Mouse (Mus musculus) neural tube, embryonic 14.5 days (tissue): ENCODE measurements around the gene Entpd7. TPM values are rescaled to one million over a fixed set of nuclear protein-coding genes. Genes with fewer than 3 reads are reported as not detected.
A peak's percentile ranks its signal among the peaks of the same experiment; 100 is the strongest.

Source experiments
- ATAC-seq: fragments of 200-750 bp; cut with Nextera tagmentation; 2 replicates; pipeline ENCODE4 v1.8.0; 2017; ENCODE audit warnings: low read depth, mild to moderate bottlenecking, moderate TSS enrichment, moderate library complexity
- H3K27ac ChIP-seq: fragments of 300-500 bp; sonication (generic); 2 replicates; pipeline ENCODE4 v1.5.1; 2014; ENCODE audit warnings: low read depth, mild to moderate bottlenecking, control low read depth, low read length, moderate library complexity, mixed read lengths
- H3K27me3 ChIP-seq: fragments of 300-500 bp; sonication (generic); 2 replicates; pipeline ENCODE4 v1.6.1; 2014; ENCODE audit warnings: low read length; ENCODE audit not compliant: control insufficient read depth, insufficient read depth
- H3K36me3 ChIP-seq: fragments of 300-500 bp; sonication (generic); 2 replicates; pipeline ENCODE4 v1.6.1; 2014; ENCODE audit warnings: low read length, mixed read lengths; ENCODE audit not compliant: control insufficient read depth, insufficient read depth
- H3K4me1 ChIP-seq: fragments of 300-500 bp; sonication (generic); 2 replicates; pipeline ENCODE4 v1.6.1; 2014; ENCODE audit warnings: low read length; ENCODE audit not compliant: control insufficient read depth, insufficient read depth
- H3K4me2 ChIP-seq: fragments of 300-500 bp; sonication (generic); 2 replicates; pipeline ENCODE4 v1.6.1; 2014; ENCODE audit warnings: mild to moderate bottlenecking, low read depth, low read length, control low read depth
- H3K4me3 ChIP-seq: fragments of 300-500 bp; sonication (generic); 2 replicates; pipeline ENCODE4 v1.5.1; 2014; ENCODE audit warnings: low read depth, low read length, control low read depth, mixed read lengths
- H3K9ac ChIP-seq: fragments of 300-500 bp; sonication (generic); replicated peaks from 2 replicates; pipeline ENCODE4 v1.6.1; 2014; ENCODE audit warnings: low read depth, mild to moderate bottlenecking, control low read depth, low read length, mixed read lengths
- H3K9me3 ChIP-seq: fragments of 300-500 bp; sonication (generic); 2 replicates; pipeline ENCODE4 v1.6.1; 2016; ENCODE audit warnings: low read length; ENCODE audit not compliant: control insufficient read depth
- WGBS: fragments of 180-500 bp; shearing (Covaris S2); extraction: QIAGEN DNeasy Blood & Tissue Kit; methylation state at CpG from one replicate; pipeline ENCODE4 v1.1.7; 2014; 5-methylcytosine and 5-hydroxymethylcytosine counted together
- polyA plus RNA-seq: library from polyadenylated mRNA; unstranded; fragments of >200 nt; fragmentation: Nextera tagmentation; extraction: Ambion mirVana; gene quantifications from 2 replicates; pipeline ENCODE4 v1.2.1, GENCODE M21; 2014

Entpd7 gene
- polyA plus RNA-seq, 1 experiment from 2014 or later, result 14.5 TPM

DNA sequence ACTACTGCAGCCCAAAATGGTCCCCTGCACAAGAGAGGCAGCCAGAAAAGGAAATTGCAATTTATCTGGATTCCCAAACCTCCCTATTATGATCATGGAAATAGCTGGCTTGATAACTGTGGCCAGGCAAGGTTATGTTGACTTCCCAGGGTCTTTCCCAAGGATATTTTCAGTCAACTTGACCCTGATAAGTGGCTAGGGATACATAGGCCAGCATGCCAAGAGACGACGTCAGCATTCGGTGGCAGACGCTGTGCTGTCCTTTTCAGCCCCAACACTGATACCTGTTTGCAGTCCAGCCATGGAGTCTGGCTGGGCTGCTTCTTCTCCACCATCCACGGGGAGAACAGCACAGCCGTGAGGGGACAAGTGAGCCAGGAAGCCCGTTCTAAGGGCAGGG is 18.4 kb upstream of the Entpd7 start:
- H3K27me3 ChIP-seq, result no peaks in the 10 kb centered on the region
- H3K4me3 ChIP-seq, result no peak overlapping the region
- ATAC-seq, result no peak
- 86% methylated on average over 7 of the region's 7 CpGs for WGBS
- H3K4me2 ChIP-seq, result no peak overlapping the region
- no peak overlapping the region for H3K27ac ChIP-seq
- H3K4me1 ChIP-seq, result peaks cover 9% of the 10 kb centered on the region; the same call in 1 of the 2 replicates
- peaks cover 5% of the 10 kb centered on the region; the same call in 1 of the 2 replicates for H3K36me3 ChIP-seq
- H3K9me3 ChIP-seq, result no peaks in the 10 kb centered on the region
- no peak overlapping the region for H3K9ac ChIP-seq

DNA sequence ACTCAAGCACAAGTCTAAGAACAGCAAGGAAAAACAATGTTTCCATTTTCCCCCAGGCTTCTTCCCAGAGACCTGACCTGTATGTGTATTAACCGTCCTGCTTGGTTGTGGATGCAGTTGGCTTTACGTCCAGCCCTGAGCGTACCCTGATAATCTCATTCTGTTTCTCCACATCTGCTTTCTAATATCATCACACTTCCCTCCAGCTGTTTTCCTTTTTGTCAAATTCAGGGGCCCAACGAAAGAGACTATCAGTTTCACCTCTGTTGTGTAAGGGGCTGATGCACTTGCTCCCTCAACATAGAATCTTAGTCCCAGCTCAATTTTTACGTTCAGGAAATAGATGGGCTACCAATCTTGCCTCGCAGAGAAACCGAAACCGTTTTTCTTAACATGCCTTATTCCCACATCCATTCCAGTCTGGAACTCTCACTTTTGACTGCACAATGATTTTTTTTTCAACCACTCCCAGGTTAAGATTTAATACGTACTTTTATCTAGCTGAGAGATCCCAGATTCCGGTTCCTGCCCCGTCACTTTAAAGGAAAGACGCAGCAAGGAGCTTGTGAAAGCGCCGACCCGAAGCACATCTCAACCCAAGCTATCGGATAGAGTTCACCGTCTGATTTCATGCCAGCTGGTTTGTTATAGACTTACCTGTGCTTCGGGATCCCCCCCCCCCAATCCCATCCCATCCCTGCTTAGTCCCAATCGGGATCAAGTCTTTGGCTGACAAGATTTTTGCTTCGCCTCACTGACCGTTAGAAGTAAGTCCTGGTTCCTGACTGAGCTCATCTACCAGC is 15.8 kb upstream of the Entpd7 start:
- Histone ChIP-seq H3K4me3 (peak overlapping the region; percentile 62), H3K27ac (no peak overlapping the region), H3K9me3 (no peaks in the 10 kb centered on the region), H3K36me3 (no peaks in the 10 kb centered on the region), H3K9ac (peak overlapping the region; percentile 83), H3K4me2 (peak overlapping the region; percentile 70), H3K4me1 (peaks cover 9% of the 10 kb centered on the region; the same call in 1 of the 2 replicates), H3K27me3 (no peaks in the 10 kb centered on the region)
- 14% methylated on average over 21 of the region's 21 CpGs for WGBS
- ATAC-seq, result no peak

DNA sequence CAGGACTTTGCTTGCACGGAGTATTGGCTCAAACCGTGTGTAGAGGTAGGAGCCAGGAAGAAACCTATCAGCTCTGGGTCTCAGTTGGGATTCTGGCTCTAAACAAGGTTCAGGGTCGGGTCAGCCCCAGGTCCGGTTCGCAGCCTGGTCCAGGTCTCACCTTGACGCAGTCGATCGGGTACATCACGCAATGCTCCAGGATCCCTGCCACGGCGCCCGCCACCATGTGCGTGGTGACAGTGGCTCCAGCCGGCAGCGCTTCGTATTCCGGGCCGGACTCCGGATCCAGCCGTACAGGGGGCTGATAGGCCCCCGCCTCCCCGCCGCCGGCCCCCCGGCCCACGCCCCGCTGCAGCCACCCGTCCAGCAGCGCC is 15.2 kb upstream of the Entpd7 start:
- Histone ChIP-seq H3K27me3 (no peaks in the 10 kb centered on the region), H3K4me2 (peak overlapping the region; percentile 70), H3K4me3 (peak overlapping the region; percentile 62), H3K36me3 (no peaks in the 10 kb centered on the region), H3K4me1 (peaks cover 9% of the 10 kb centered on the region; the same call in 1 of the 2 replicates), H3K9me3 (no peaks in the 10 kb centered on the region), H3K9ac (peak overlapping the region; percentile 83), H3K27ac (peak overlapping the region; percentile 66; the same call in 1 of the 2 replicates)
- WGBS, result 1% methylated on average over 28 of the region's 29 CpGs
- peak; percentile 18 for ATAC-seq

DNA sequence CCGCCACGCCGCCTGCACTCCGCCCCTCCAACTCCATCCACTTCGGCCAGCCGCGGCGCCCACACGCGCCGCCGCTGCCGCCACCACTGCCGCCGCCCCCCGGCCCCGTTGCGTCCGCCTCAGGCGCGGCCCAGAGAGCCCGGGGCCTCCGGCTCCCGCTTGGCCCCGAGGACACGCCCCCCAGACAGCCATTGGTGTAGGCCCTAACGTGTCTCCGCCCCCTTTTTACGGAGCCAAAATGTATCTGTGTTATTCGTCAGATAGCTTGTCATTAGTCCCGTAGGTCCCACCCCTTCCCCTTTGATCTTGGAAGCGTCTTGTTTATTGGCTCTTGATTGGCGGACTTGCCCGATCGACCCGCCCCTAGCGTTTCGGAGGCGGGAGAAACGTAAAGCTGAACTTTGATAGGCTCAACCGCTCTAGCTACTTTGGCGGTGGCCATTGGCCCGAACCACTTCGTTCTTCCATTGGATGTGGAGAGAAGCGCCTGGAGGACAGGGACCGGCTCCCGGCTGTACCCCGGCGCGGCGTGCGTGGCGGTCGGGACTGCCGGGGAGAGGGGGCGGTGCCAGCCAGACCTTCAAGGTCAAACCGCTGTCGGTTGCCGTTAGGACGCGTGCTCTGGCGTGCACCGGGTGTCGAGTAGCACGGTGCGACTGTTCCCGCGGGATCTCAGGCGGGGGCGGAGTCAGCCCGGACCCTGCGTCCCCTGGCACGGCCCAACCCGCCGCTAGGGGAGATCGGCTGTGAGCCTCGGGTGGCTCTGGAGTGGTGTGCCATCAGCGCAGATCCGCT is 14.5 kb upstream of the Entpd7 start, which contains the start of gene Slc25a28:
Gene Slc25a28, minus strand, starts transcription at position 152 of the 795 bp plus-strand sequence.
- peak within 1 kb of the TSS; percentile 83 for H3K9ac ChIP-seq
- H3K9me3 ChIP-seq, result no peaks in the 10 kb centered on the region
- H3K27me3 ChIP-seq, result no peaks in the 10 kb centered on the region
- H3K4me1 ChIP-seq, result peaks cover 9% of the 10 kb centered on the region; the same call in 1 of the 2 replicates
- H3K27ac ChIP-seq, result peak within 1 kb of the TSS; percentile 94
- H3K36me3 ChIP-seq, result no peaks in the 10 kb centered on the region
- H3K4me3 ChIP-seq, result peak within 1 kb of the TSS; percentile 62
- under 1% methylated on average over 70 of the region's 79 CpGs for WGBS
- H3K4me2 ChIP-seq, result peak within 1 kb of the TSS; percentile 74
- peak; percentile 97 for ATAC-seq

DNA sequence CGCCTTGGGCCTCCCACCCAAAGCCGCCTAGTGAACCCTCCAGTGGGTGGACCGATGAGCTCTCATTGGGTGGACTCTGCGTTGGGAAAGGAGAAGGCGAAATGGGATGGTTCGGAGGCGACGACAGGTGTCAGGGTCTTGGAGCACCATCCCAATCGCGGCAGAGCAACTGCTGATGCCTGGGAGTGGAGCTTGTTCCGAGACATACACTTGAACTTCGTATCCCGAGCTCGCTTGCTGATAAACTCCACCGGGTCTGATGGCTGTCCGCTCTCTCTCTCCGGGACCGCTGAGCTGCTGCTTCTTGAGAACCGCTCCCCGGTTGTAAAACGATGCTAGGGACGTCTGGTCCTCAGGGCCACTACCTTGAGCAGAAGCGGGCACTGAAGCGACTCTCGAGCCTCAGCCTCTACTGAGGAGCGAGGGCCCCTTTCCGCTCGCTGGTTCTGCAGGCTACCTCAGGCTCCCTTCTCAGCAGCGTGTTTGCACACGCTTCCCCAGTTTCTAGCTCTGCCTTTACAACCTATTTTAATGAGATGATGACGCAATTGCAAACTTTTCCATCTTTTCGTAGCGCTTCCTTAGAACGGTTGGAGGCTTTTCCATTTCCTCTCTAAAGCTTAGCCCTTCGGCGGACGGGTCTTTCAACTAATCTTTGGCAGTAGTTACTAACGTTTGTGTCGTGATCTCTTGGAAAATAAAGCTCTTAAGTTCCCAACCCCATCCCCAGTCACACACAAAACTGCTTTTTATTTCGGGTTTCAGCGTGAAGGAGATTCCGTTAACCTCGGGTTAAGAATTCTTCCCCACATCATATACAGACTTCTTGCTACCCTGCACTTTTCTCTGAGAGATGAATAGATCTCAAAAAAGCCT is 13.7 kb upstream of the Entpd7 start:
- WGBS, result 2% methylated on average over 43 of the region's 43 CpGs
- H3K27ac ChIP-seq, result peak overlapping the region; percentile 94
- ATAC-seq, result 0 out of 2 replicates have a peak, but pooled peaks have one; percentile 6

DNA sequence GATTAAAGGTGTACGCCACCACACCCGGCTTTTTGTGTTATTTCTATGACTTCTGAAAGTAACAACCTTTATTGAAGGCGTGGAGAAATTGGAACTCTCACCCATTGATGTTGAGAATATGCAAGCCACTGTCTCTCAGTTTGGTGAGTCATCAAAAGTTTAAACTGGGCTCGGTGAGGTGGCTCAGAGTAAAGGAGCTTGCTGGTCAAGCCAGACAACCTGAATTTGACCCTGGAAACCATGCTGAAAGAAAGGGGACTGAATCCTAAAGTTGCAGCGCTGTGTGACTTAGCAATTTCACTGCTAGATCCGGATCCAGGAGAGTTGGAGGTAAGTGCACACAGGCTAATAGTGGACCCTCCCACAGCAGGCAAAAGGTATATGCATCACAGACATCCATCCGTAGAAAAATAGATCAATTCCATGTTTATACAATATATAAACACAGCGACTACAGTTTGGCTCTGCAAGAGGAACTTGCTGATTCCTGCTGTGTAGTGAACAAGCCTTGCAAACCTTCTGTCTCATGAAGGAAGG is 10.9 kb upstream of the Entpd7 start:
- no peak overlapping the region for H3K9ac ChIP-seq
- H3K4me1 ChIP-seq, result peaks cover 2% of the 10 kb centered on the region; the same call in 1 of the 2 replicates
- no peaks in the 10 kb centered on the region for H3K36me3 ChIP-seq
- no peaks in the 10 kb centered on the region for H3K27me3 ChIP-seq
- H3K9me3 ChIP-seq, result no peaks in the 10 kb centered on the region
- H3K27ac ChIP-seq, result no peak overlapping the region
- no peak for ATAC-seq
- no peak overlapping the region for H3K4me3 ChIP-seq
- H3K4me2 ChIP-seq, result no peak overlapping the region
- WGBS, result 89% methylated on average over 8 of the region's 8 CpGs

More for the DNA sequence above, 13.7 kb upstream of the Entpd7 start:
- Histone ChIP-seq H3K9ac (peak overlapping the region; percentile 62), H3K9me3 (no peaks in the 10 kb centered on the region), H3K4me3 (peak overlapping the region; percentile 62), H3K4me1 (peaks cover 9% of the 10 kb centered on the region; the same call in 1 of the 2 replicates), H3K4me2 (peak overlapping the region; percentile 74), H3K36me3 (no peaks in the 10 kb centered on the region), H3K27me3 (no peaks in the 10 kb centered on the region)

DNA sequence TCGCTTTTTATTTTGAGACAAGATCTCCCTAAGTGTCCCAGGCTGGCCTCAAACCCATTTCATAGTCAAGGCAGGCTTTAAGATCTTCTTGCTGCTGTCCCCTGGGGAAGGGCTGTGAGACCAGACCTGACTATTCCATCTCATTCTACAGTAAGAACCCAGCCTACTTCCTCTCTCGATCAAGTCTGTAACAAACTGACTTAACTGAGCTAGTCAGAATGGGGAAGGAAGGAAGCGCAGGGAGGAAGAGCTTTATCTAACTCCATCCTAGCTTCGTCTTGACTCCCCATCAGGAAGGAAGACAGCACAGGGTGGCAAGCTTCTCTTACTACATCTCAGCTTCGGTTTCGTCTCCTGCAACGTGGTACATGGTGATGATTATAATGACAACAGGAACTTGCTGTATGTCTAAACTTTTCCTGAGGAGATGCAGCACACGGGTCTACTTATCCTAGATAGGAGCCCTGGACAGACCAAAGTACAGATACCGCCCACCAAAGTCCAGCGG is 9.9 kb upstream of the Entpd7 start:
- Histone ChIP-seq H3K9ac (no peak overlapping the region), H3K4me3 (no peak overlapping the region), H3K9me3 (no peaks in the 10 kb centered on the region), H3K4me2 (no peak overlapping the region), H3K4me1 (no peaks in the 10 kb centered on the region), H3K36me3 (no peaks in the 10 kb centered on the region), H3K27me3 (no peaks in the 10 kb centered on the region), H3K27ac (no peak overlapping the region)
- no peak for ATAC-seq
- 84% methylated on average over 10 of the region's 10 CpGs for WGBS

DNA sequence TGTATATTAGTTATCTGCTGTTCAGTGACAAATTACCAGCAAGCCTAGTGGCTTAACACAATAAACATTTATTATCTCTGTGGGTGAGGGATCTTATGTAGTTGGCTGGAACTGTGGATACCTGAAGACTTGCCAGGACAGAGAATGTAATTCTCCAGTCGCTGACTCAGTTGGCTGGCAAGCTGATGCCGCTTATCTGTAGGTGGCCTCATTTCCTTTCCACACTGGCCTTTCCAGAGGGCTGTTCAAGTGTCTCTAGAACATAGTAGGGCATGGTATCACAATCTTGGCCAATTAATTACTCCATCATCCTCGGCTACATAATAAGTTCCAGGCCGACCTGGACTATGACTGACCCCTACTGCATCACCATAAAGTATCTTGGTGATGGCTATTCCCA is 7.9 kb upstream of the Entpd7 start:
- no peak for ATAC-seq
- Histone ChIP-seq H3K9ac (no peak overlapping the region), H3K4me2 (no peak overlapping the region), H3K4me1 (no peaks in the 10 kb centered on the region), H3K36me3 (no peaks in the 10 kb centered on the region), H3K27me3 (no peaks in the 10 kb centered on the region), H3K27ac (no peak overlapping the region), H3K4me3 (no peak overlapping the region), H3K9me3 (no peaks in the 10 kb centered on the region)
- 90% methylated on average over 4 of the region's 4 CpGs for WGBS
